Mouse (Mus musculus) midbrain, embryonic 16.5 days (tissue): ENCODE data around the gene S100a13. TPM values are rescaled to one million over a fixed set of nuclear protein-coding genes. Genes with fewer than 3 reads are reported as not detected.

Source experiments
- ATAC-seq: fragments of 200-750 bp; cut with Nextera tagmentation; 2 replicates; pipeline ENCODE4 v1.8.0; 2017; ENCODE audit warnings: moderate TSS enrichment
- H3K27ac ChIP-seq: fragments of 300-500 bp; sonication (generic); 2 replicates; pipeline ENCODE4 v1.5.1; 2014; ENCODE audit warnings: mild to moderate bottlenecking, low read length, mixed read lengths
- H3K27me3 ChIP-seq: fragments of 300-500 bp; sonication (generic); 2 replicates; pipeline ENCODE4 v1.6.1; 2014; ENCODE audit warnings: low read depth, low read length, mixed read lengths; ENCODE audit not compliant: control insufficient read depth, insufficient read depth
- H3K36me3 ChIP-seq: fragments of 300-500 bp; sonication (generic); 2 replicates; pipeline ENCODE4 v1.6.1; 2014; ENCODE audit warnings: mild to moderate bottlenecking, low read length, moderate library complexity, mixed read lengths; ENCODE audit not compliant: control insufficient read depth, insufficient read depth
- H3K4me1 ChIP-seq: fragments of 300-500 bp; sonication (generic); 2 replicates; pipeline ENCODE4 v1.6.1; 2014; ENCODE audit warnings: mild to moderate bottlenecking, low read length, mixed read lengths; ENCODE audit not compliant: control insufficient read depth, insufficient read depth
- H3K4me2 ChIP-seq: fragments of 300-500 bp; sonication (generic); 2 replicates; pipeline ENCODE4 v1.6.1; 2014; ENCODE audit warnings: mild to moderate bottlenecking, low read length, mixed read lengths
- H3K4me3 ChIP-seq: fragments of 300-500 bp; sonication (generic); 2 replicates; pipeline ENCODE4 v1.5.1; 2014; ENCODE audit warnings: low read depth, mild to moderate bottlenecking, low read length, moderate library complexity, mixed read lengths
- H3K9ac ChIP-seq: fragments of 300-500 bp; sonication (generic); 2 replicates; pipeline ENCODE4 v1.6.1; 2014; ENCODE audit warnings: low read depth, low read length, mixed read lengths
- H3K9me3 ChIP-seq: fragments of 300-500 bp; sonication (generic); replicated peaks from 2 replicates; pipeline ENCODE4 v1.6.1; 2014; ENCODE audit warnings: mild to moderate bottlenecking, low read length, mixed read lengths; ENCODE audit not compliant: control insufficient read depth, poor library complexity, severe bottlenecking
- WGBS: fragments of 180-500 bp; shearing (Covaris S2); extraction: QIAGEN DNeasy Blood & Tissue Kit; methylation state at CpG from one replicate; pipeline ENCODE4 v1.1.7; 2014; 5-methylcytosine and 5-hydroxymethylcytosine counted together
- polyA plus RNA-seq: library from polyadenylated mRNA; unstranded; fragments of >200 nt; fragmentation: Nextera tagmentation; extraction: Ambion mirVana; gene quantifications from 2 replicates; pipeline ENCODE4 v1.2.1, GENCODE M21; 2015

The S100a13 gene
- polyA plus RNA-seq, 1 experiment from 2014 or later = 8.9 TPM

GRCm38 (mm10) chr3:90535446-90535845 lies 21.2 kb downstream of the S100a13 start:
- no peak for ATAC-seq

DNA sequence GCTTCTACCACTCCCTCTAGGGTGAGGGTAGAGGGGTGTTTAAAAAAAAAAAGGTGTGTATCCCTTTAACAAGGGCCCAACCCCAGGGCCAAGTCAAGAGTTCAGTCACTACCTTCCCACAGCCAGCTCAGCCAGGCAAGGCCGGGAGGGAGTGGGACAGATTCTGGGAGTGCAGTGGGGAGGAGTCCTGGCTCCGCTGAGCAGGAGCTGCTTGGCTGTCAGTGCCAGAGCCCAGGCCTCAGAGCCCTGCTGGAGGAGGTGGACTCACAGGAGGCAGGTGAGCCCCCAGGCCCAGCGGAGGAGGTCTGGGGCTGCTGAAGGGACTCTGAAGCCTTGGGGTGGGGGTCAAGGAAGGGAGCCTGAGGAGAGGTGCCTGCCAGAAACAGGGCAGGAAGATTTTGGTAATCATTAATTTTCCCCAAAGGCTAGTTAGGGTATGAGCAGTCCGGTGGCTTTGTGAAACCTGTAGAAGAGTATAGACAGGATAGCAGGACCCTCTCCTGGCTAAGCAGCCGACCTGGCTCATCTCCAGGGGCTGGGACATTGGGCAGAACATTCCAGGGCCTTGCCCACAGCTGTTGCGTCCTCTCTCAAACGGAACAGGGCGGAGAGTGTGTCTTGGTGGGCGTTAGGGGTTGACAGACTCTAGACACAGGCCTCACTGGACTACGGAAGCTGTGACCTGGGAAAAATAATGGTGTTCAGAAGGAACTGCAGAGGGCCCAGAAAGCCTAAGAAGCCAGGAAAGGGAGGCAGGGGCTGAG lies 23.1 kb downstream of the S100a13 start, which contains the start of gene S100a16:
Gene S100a16, plus strand, starts transcription at position 114 of the 764 bp plus-strand sequence.
- H3K9ac ChIP-seq = no peak within 1 kb of the TSS
- H3K4me2 ChIP-seq = no peak within 1 kb of the TSS
- H3K27ac ChIP-seq = no peak within 1 kb of the TSS
- H3K27me3 ChIP-seq = no peaks in the 10 kb centered on the region
- H3K4me1 ChIP-seq = 0 out of 2 replicates have a peak, but pooled peaks cover 3% of the 10 kb centered on the region
- H3K4me3 ChIP-seq = no peak within 1 kb of the TSS
- 51% methylated on average over 10 of the region's 10 CpGs for WGBS
- ATAC-seq = no peak
- H3K9me3 ChIP-seq = no peaks in the 10 kb centered on the region
- H3K36me3 ChIP-seq = no peaks in the 10 kb centered on the region

More at GRCm38 (mm10) chr3:90535446-90535845, 21.2 kb downstream of the S100a13 start:
- 68% methylated on average over 1 of the region's 1 CpGs for WGBS
- no peaks in the 10 kb centered on the region for H3K9me3 ChIP-seq
- no peaks in the 10 kb centered on the region for H3K36me3 ChIP-seq
- no peak overlapping the region for H3K4me3 ChIP-seq
- no peaks in the 10 kb centered on the region for H3K4me1 ChIP-seq
- H3K27ac ChIP-seq = no peak overlapping the region
- no peak overlapping the region for H3K4me2 ChIP-seq
- H3K9ac ChIP-seq = no peak overlapping the region
- H3K27me3 ChIP-seq = no peaks in the 10 kb centered on the region

- H3K9ac ChIP-seq = no peak overlapping the region
- H3K36me3 ChIP-seq = no peaks in the 10 kb centered on the region
- H3K27ac ChIP-seq = no peak overlapping the region
- ATAC-seq = no peak
- 0 out of 2 replicates have a peak, but pooled peaks cover 3% of the 10 kb centered on the region for H3K4me1 ChIP-seq
- 88% methylated on average over 5 of the region's 5 CpGs for WGBS
- no peak overlapping the region for H3K4me2 ChIP-seq
- H3K4me3 ChIP-seq = no peak overlapping the region
- H3K9me3 ChIP-seq = no peaks in the 10 kb centered on the region
- no peaks in the 10 kb centered on the region for H3K27me3 ChIP-seq
Observed at GRCm38 (mm10) chr3:90537905-90538296, 23.7 kb downstream of the S100a13 start.

GRCm38 (mm10) chr3:90540904-90541303 lies 26.7 kb downstream of the S100a13 start:
- H3K4me3 ChIP-seq = no peak overlapping the region
- H3K36me3 ChIP-seq = no peaks in the 10 kb centered on the region
- 14% methylated on average over 4 of the region's 4 CpGs for WGBS
- H3K4me1 ChIP-seq = 0 out of 2 replicates have a peak, but pooled peaks cover 3% of the 10 kb centered on the region
- H3K4me2 ChIP-seq = no peak overlapping the region
- no peak overlapping the region for H3K27ac ChIP-seq
- peak; percentile 63; the same call in 1 of the 2 replicates for ATAC-seq
- no peaks in the 10 kb centered on the region for H3K27me3 ChIP-seq
- no peak overlapping the region for H3K9ac ChIP-seq
- H3K9me3 ChIP-seq = no peaks in the 10 kb centered on the region

- Histone ChIP-seq H3K27me3 (no peaks in the 10 kb centered on the region), H3K9ac (no peak overlapping the region), H3K36me3 (no peaks in the 10 kb centered on the region), H3K4me3 (no peak overlapping the region), H3K9me3 (no peaks in the 10 kb centered on the region), H3K27ac (no peak overlapping the region), H3K4me2 (no peak overlapping the region), H3K4me1 (no peaks in the 10 kb centered on the region)
- no peak for ATAC-seq
- 59% methylated on average over 5 of the region's 5 CpGs for WGBS
Observed at GRCm38 (mm10) chr3:90549676-90550420, 35.6 kb downstream of the S100a13 start.

DNA sequence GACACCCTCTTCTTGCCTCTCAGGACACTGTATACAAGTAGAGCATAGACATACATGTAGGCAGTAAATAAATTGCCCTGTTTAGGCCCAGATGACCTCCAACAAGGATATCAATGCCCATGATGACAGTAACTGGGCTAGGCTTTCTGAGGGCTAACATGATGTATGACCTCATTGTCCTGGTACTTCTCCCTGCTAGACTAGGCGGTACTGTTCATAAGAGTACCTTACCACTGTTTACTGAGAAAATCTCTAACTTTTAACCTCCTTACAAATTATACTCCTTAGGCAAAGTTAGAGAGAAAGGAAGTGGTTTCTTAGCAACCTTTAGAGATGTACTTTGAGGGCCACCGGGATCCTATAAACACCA lies 36.2 kb downstream of the S100a13 start:
- Histone ChIP-seq H3K9me3 (no peaks in the 10 kb centered on the region), H3K36me3 (no peaks in the 10 kb centered on the region), H3K27ac (no peak overlapping the region), H3K27me3 (no peaks in the 10 kb centered on the region), H3K4me1 (no peaks in the 10 kb centered on the region), H3K9ac (no peak overlapping the region), H3K4me3 (no peak overlapping the region), H3K4me2 (no peak overlapping the region)
- no peak for ATAC-seq
- 98% methylated on average over 2 of the region's 2 CpGs for WGBS

DNA sequence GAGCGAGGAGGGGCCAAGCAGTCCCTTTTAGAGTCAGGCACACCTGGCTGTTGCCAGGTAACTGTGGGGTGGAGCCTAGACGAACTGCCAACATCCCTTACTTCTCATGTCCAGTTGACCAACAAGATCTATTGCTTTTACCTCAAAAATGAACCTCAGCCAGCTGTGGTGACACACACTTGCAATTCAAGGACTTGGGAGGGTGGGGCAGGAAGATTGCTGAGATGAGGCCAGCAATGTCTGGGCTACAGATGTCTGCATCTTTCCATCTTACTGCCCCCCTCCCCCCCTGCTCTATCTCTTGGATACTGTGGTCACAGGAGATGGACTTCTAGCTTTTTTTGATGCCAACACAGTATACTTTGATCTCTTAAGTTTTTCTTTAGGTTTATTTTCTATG lies 38.0 kb downstream of the S100a13 start:
- Histone ChIP-seq H3K27ac (no peak overlapping the region), H3K4me3 (no peak overlapping the region), H3K9me3 (no peaks in the 10 kb centered on the region), H3K9ac (no peak overlapping the region), H3K4me2 (no peak overlapping the region), H3K27me3 (no peaks in the 10 kb centered on the region), H3K36me3 (no peaks in the 10 kb centered on the region), H3K4me1 (no peaks in the 10 kb centered on the region)
- no peak for ATAC-seq
- 79% methylated on average over 2 of the region's 2 CpGs for WGBS

DNA sequence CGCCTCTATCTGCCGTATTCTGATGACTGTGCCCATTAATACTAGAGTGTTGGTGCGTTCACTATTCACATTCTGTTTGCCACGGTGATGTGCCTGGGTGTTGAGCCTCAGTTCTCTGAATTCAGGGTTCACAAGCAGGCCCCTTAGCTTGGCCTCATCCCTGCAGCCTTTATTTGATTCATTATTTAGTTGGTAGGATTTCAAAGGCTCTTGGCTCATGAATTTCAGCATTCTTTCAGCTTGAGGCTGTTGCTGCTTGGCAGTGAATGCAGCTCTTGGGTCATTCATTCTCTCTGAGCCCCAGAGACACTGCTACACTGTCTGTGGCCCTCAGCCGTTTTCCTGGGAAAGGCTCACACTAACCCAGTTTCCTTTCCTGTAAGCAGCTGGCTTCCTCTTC lies 41.7 kb downstream of the S100a13 start:
- ATAC-seq = peak; percentile 89
- Histone ChIP-seq H3K4me3 (no peak overlapping the region), H3K27me3 (no peaks in the 10 kb centered on the region), H3K36me3 (no peaks in the 10 kb centered on the region), H3K4me1 (no peaks in the 10 kb centered on the region), H3K27ac (peak overlapping the region; percentile 56), H3K9ac (no peak overlapping the region), H3K9me3 (no peaks in the 10 kb centered on the region), H3K4me2 (no peak overlapping the region)
- 24% methylated on average over 5 of the region's 5 CpGs for WGBS

DNA sequence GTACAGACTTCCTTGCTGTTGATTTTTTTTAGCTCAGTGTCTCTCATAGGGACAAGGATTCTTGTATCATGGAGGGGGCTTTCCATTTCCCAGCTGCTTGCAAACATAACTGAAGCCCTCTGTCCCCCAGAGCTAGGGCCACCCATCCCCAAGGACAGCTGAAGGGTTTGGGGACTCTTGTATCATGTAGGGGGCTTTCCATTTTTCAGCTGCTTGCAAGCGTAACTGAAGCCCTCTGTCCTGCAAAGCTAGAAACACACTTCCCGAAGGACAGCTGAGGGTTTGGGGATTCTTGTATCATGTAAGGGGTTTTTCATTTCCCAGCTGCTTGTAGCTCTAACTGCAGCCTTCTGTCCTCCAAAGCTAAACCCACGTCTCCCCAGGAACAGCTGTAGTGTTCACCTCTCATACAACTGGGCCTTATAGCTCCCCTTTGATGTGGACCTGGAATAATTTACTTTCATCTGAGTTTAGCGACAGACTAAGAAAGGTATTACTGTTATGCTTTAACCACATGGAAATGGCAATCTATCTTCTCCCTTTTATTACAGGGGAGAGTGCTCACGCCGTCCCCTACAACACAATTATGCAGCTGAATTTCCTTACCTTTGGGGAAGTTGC lies 45.9 kb downstream of the S100a13 start, which contains the start of gene S100a3:
Gene S100a3, plus strand, starts transcription at position 571 of the 621 bp plus-strand sequence.
- H3K4me1 ChIP-seq = no peaks in the 10 kb centered on the region
- no peaks in the 10 kb centered on the region for H3K36me3 ChIP-seq
- H3K9me3 ChIP-seq = no peaks in the 10 kb centered on the region
- H3K9ac ChIP-seq = no peak within 1 kb of the TSS
- no peak within 1 kb of the TSS for H3K4me3 ChIP-seq
- no peaks in the 10 kb centered on the region for H3K27me3 ChIP-seq
- H3K4me2 ChIP-seq = no peak within 1 kb of the TSS
- H3K27ac ChIP-seq = no peak within 1 kb of the TSS
- WGBS = 86% methylated on average over 6 of the region's 6 CpGs
- ATAC-seq = no peak
